Mouse (Mus musculus) ES-Bruce4 (cell line): Measurements from ENCODE around the gene Tsfm.

Source experiments
- CTCF ChIP-seq: IDR thresholded peaks from one replicate; pipeline ENCODE4 v1.8.1; 2011; ENCODE audit warnings: low read depth, low read length
- EP300 ChIP-seq: IDR thresholded peaks from 2 replicates; pipeline ENCODE4 v1.6.1; 2011; ENCODE audit warnings: low read depth, low read length; ENCODE audit not compliant: insufficient read depth
- POLR2A ChIP-seq: IDR thresholded peaks from one replicate; pipeline ENCODE4 v1.8.1; 2011; ENCODE audit warnings: low read length; ENCODE audit not compliant: insufficient read depth

DNA sequence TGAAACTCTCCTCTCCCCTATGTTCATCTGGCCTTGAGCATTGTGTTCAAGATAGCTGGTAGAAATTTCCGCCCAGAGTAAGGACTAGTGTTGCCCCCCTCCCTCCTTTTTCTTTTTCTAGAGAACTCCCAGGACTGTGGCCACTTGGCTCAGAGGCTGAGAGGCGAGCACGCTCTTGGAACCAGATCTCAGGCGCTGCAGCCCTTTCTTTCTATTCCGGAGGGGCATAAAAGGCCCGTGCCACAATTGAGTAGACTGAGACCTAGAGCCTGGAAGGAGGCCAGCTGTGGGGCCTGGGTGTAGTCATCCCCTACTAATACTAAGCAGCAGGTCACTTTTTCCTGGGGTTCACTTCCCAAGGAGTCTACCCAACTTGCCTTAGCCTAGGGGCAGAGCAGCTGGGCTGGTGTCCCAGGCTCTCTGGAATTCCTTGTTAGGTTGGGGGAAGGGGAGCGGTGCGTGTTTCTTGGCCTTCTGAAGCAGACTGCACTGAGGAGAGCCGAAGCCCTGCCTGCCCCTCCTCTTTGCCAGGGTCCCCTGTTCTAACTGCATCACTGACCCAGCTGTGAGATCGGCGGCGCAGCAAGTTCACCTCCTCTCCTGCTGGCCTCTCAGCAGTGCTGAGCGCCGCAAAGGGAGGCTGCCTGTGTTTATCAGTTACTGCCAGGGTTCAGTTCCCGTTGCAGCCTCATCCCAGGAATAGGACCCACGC is 50.3 kb downstream of the Tsfm start:
- TF ChIP-seq POLR2A (no peak), CTCF (no peak), EP300 (0 out of 2 replicates have a peak, but pooled peaks have one; percentile 39)
